Mouse (Mus musculus) granulocyte monocyte progenitor cell, adult 5-6 weeks (primary cell): Measurements from ENCODE around the gene Cacna1h. TPM values are rescaled to one million over a fixed set of nuclear protein-coding genes. Genes with fewer than 3 reads are reported as not detected.

Experiments used
- ATAC-seq: replicated peaks from 2 replicates; pipeline ENCODE4 v1.8.0; 2016; ENCODE audit warnings: mild to moderate bottlenecking, moderate TSS enrichment, inconsistent platforms; ENCODE audit not compliant: poor library complexity, severe bottlenecking
- total RNA-seq, 2 experiments: library from RNA; stranded (forward) in 1 of 2; stranded (reverse) in 1 of 2; fragments of 200-712, 200-1000 nt in 1 of 2; fragments of >200 nt in 1 of 2; fragmentation: Nextera tagmentation in 1 of 2; gene quantifications; 2 replicates each; pipeline ENCODE4 v1.2.3; 2014 to 2017

Cacna1h gene
- total RNA-seq, 2 experiments from 2014 or later: not detected

- no peak for ATAC-seq
Observed at GRCm38 (mm10) chr17:25340003-25340402, 93.6 kb downstream of the Cacna1h start.

GRCm38 (mm10) chr17:25338218-25338617 lies 95.4 kb downstream of the Cacna1h start:
- no peak for ATAC-seq

- ATAC-seq: peak; percentile 41; the same call in 1 of the 2 replicates
Observed at GRCm38 (mm10) chr17:25333943-25334342, 99.6 kb downstream of the Cacna1h start.

GRCm38 (mm10) chr17:25332321-25332720 lies 101.3 kb downstream of the Cacna1h start:
- peak; percentile 90 for ATAC-seq

Other genes starting within 250 kb of the Cacna1h start
- 13.1 and 17.0 TPM in 2 replicates for gene BC003965, start 249.2 kb downstream of the Cacna1h start, total RNA-seq (2014; fragmentation: Nextera tagmentation)
- gene BC003965, start 249.2 kb downstream of the Cacna1h start, total RNA-seq (2017): 10.0 and 10.2 TPM in 2 replicates
- 6.8 and 17.2 TPM in 2 replicates for gene Unkl, start 245.4 kb downstream of the Cacna1h start, total RNA-seq (2014; fragmentation: Nextera tagmentation)
- gene Unkl, start 245.4 kb downstream of the Cacna1h start, total RNA-seq (2017): 5.6 and 9.9 TPM in 2 replicates
- gene Gnptg, start 193.7 kb downstream of the Cacna1h start, total RNA-seq (2014; fragmentation: Nextera tagmentation): 10.9 and 19.2 TPM in 2 replicates
- 23.7 and 27.8 TPM in 2 replicates for gene Gnptg, start 193.7 kb downstream of the Cacna1h start, total RNA-seq (2017)
- 10.9 and 17.1 TPM in 2 replicates for gene Tsr3, start 193.6 kb downstream of the Cacna1h start, total RNA-seq (2014; fragmentation: Nextera tagmentation)
- 23.6 and 27.8 TPM in 2 replicates for gene Tsr3, start 193.6 kb downstream of the Cacna1h start, total RNA-seq (2017)
- 7.6 and 9.1 TPM in 2 replicates for gene Baiap3, start 177.4 kb downstream of the Cacna1h start, total RNA-seq (2014; fragmentation: Nextera tagmentation)
- gene Baiap3, start 177.4 kb downstream of the Cacna1h start, total RNA-seq (2017): 3.8 and 11.9 TPM in 2 replicates
- 356 and 387 TPM in 2 replicates for gene Ube2i, start 159.2 kb downstream of the Cacna1h start, total RNA-seq (2014; fragmentation: Nextera tagmentation)
- gene Ube2i, start 159.2 kb downstream of the Cacna1h start, total RNA-seq (2017): 268 and 276 TPM in 2 replicates
- 2.4 and 94.9 TPM in 2 replicates for gene Prss34, start 135.4 kb downstream of the Cacna1h start, total RNA-seq (2014; fragmentation: Nextera tagmentation)
- 21.6 and 23.7 TPM in 2 replicates for gene Prss34, start 135.4 kb downstream of the Cacna1h start, total RNA-seq (2017)
- not detected in 2 replicates for gene Prss28, start 125.1 kb downstream of the Cacna1h start, total RNA-seq (2014; fragmentation: Nextera tagmentation)
- not detected in 2 replicates for gene Prss28, start 125.1 kb downstream of the Cacna1h start, total RNA-seq (2017)
- gene Prss29, start 115.1 kb downstream of the Cacna1h start, total RNA-seq (2014; fragmentation: Nextera tagmentation): not detected in 2 replicates
- gene Prss29, start 115.1 kb downstream of the Cacna1h start, total RNA-seq (2017): not detected in 2 replicates
- not detected in 2 replicates for gene Tpsab1, start 88.2 kb downstream of the Cacna1h start, total RNA-seq (2014; fragmentation: Nextera tagmentation)
- not detected in 2 replicates for gene Tpsab1, start 88.2 kb downstream of the Cacna1h start, total RNA-seq (2017)
- gene Tpsb2, start 67.5 kb downstream of the Cacna1h start, total RNA-seq (2014; fragmentation: Nextera tagmentation): not detected in 2 replicates
- not detected in 2 replicates for gene Tpsb2, start 67.5 kb downstream of the Cacna1h start, total RNA-seq (2017)
- not detected in 2 replicates for gene Tpsg1, start 64.5 kb downstream of the Cacna1h start, total RNA-seq (2014; fragmentation: Nextera tagmentation)
- gene Tpsg1, start 64.5 kb downstream of the Cacna1h start, total RNA-seq (2017): not detected in 2 replicates
- gene Tekt4, start 20.8 kb upstream of the Cacna1h start, total RNA-seq (2014; fragmentation: Nextera tagmentation): not detected in 2 replicates
- gene Tekt4, start 20.8 kb upstream of the Cacna1h start, total RNA-seq (2017): not detected in 2 replicates
- gene Sstr5, start 63.5 kb upstream of the Cacna1h start, total RNA-seq (2014; fragmentation: Nextera tagmentation): not detected in 2 replicates
- not detected in 2 replicates for gene Sstr5, start 63.5 kb upstream of the Cacna1h start, total RNA-seq (2017)
- 1.1 TPM in 1 of 2 replicates, not detected in the other for gene Sox8, start 136.9 kb upstream of the Cacna1h start, total RNA-seq (2014; fragmentation: Nextera tagmentation)
- gene Sox8, start 136.9 kb upstream of the Cacna1h start, total RNA-seq (2017): not detected in 2 replicates
- 34.0 and 36.8 TPM in 2 replicates for gene Lmf1, start 145.3 kb upstream of the Cacna1h start, total RNA-seq (2014; fragmentation: Nextera tagmentation)
- gene Lmf1, start 145.3 kb upstream of the Cacna1h start, total RNA-seq (2017): 6.9 and 10.7 TPM in 2 replicates